In genomic region chr2:165858453-165859384, GRCm38 (mm10) we compare ENCODE assay signal across 8 mouse cellular contexts. TPM values are rescaled to one million over a fixed set of nuclear protein-coding genes. Genes with fewer than 3 reads are reported as not detected.
DNase-seq lines count a peak whose midpoint lies in the region; ATAC-seq lines count a peak whose summit lies in the region.

No protein-coding gene starts in this region.

- H3K9ac ChIP-seq in heart, embryonic 14.5 days (ENCODE audit: low read length) = peak overlapping the region; percentile 76
- H3K9ac ChIP-seq in limb, embryonic 13.5 days = peak overlapping the region; percentile 62
- 0 out of 2 replicates have a peak overlapping the region, but pooled peaks have one; percentile 40 for H3K9ac ChIP-seq in neural tube, embryonic 15.5 days (replicated peaks)

- peak overlapping the region; percentile 56 for H3K4me2 ChIP-seq in heart, embryonic 14.5 days (ENCODE audit: low read length)
- H3K4me2 ChIP-seq in limb, embryonic 13.5 days (replicated peaks) = peak overlapping the region; percentile 52
- H3K4me2 ChIP-seq in neural tube, embryonic 15.5 days = peak overlapping the region; percentile 50

- H3K27me3 ChIP-seq in heart, embryonic 14.5 days (ENCODE audit: control insufficient read depth, insufficient read depth, low read length) = no peaks in the 10 kb centered on the region
- H3K27me3 ChIP-seq in limb, embryonic 13.5 days = no peaks in the 10 kb centered on the region
- H3K27me3 ChIP-seq in neural tube, embryonic 15.5 days (replicated peaks) = no peaks in the 10 kb centered on the region

- no peak for ATAC-seq in heart, embryonic 14.5 days (ENCODE audit: insufficient number of reproducible peaks, insufficient read depth, low FRiP score, low read depth)
- ATAC-seq in limb, embryonic 13.5 days (ENCODE audit: low FRiP score, low read depth) = no peak
- no peak for ATAC-seq in neural tube, embryonic 15.5 days (ENCODE audit: low FRiP score)

- peaks cover 9% of the 10 kb centered on the region for H3K36me3 ChIP-seq in heart, embryonic 14.5 days (ENCODE audit: control insufficient read depth, insufficient read depth, low read length)
- peaks cover 11% of the 10 kb centered on the region for H3K36me3 ChIP-seq in limb, embryonic 13.5 days
- H3K36me3 ChIP-seq in neural tube, embryonic 15.5 days = no peaks in the 10 kb centered on the region

- H3K27ac ChIP-seq in heart, embryonic 14.5 days (replicated peaks in 1 of 2; ENCODE audit: control insufficient read depth in 1 of 2, insufficient read depth in 1 of 2, low read depth in 2 of 2, low read length in 2 of 2) = peak overlapping the region; percentile 94 to 97
- peak overlapping the region; percentile 94 for H3K27ac ChIP-seq in limb, embryonic 13.5 days
- peak overlapping the region; percentile 84 for H3K27ac ChIP-seq in neural tube, embryonic 15.5 days (replicated peaks)

- H3K4me3 ChIP-seq in heart, embryonic 14.5 days (ENCODE audit: control insufficient read depth in 1 of 2, insufficient read depth in 1 of 2, low read depth in 1 of 2, low read length in 2 of 2) = peak overlapping the region; percentile 12 to 30; a peak in 3 of 4 replicates
- H3K4me3 ChIP-seq in limb, embryonic 13.5 days = no peak overlapping the region
- no peak overlapping the region for H3K4me3 ChIP-seq in neural tube, embryonic 15.5 days (replicated peaks)

- 20% methylated on average over 12 of the region's 12 CpGs for WGBS in heart, embryonic 14.5 days
- WGBS in limb, embryonic 13.5 days = 13% methylated on average over 12 of the region's 12 CpGs
- 3% methylated on average over 12 of the region's 12 CpGs for WGBS in neural tube, embryonic 15.5 days

- H3K4me1 ChIP-seq in heart, embryonic 14.5 days (ENCODE audit: control insufficient read depth in 2 of 2, insufficient read depth in 2 of 2, low read length in 2 of 2) = peaks cover 47 to 60% of the 10 kb centered on the region in 2 experiments
- H3K4me1 ChIP-seq in limb, embryonic 13.5 days = peaks cover 70% of the 10 kb centered on the region
- peaks cover 84% of the 10 kb centered on the region for H3K4me1 ChIP-seq in neural tube, embryonic 15.5 days

- peak; percentile 61 for DNase-seq in retina, postnatal 1 day
- DNase-seq in retina, embryonic 14.5 days (ENCODE audit: low spot score) = no peak
- peak; percentile 65 for DNase-seq in embryo, embryonic 9.5 days (ENCODE audit: extremely low spot score)
- DNase-seq in urinary bladder, postnatal 25 days (ENCODE audit: low spot score) = no peak
- DNase-seq in adrenal gland, adult 8-10 months = no peak

- no peaks in the 10 kb centered on the region for H3K9me3 ChIP-seq in heart, embryonic 14.5 days (ENCODE audit: control insufficient read depth, low read length)
- H3K9me3 ChIP-seq in limb, embryonic 13.5 days = no peaks in the 10 kb centered on the region
- H3K9me3 ChIP-seq in neural tube, embryonic 15.5 days (replicated peaks) = no peaks in the 10 kb centered on the region

RNA-seq across cellular contexts. Expression of gene Zmynd8, which starts 40.1 kb away (rescaled TPM):
- 35.9 and 38.0 TPM in 2 replicates for polyA plus RNA-seq in heart, embryonic 14.5 days (2014; fragmentation: Nextera tagmentation; extraction: Ambion mirVana)
- polyA plus RNA-seq in limb, embryonic 13.5 days (2015; fragmentation: Nextera tagmentation; extraction: Ambion mirVana) = 59.4 and 65.7 TPM in 2 replicates
- polyA plus RNA-seq in neural tube, embryonic 15.5 days (2015; fragmentation: Nextera tagmentation; extraction: Ambion mirVana) = 79.3 and 79.5 TPM in 2 replicates
- total RNA-seq in adrenal gland, adult 8-10 months (2022) = 10 to 100 TPM; 51.7 to 94.5 (median 70.6) TPM

Comparison
In these comparisons a context has a peak if more than half of its experiments do, and no peak if none do; other contexts are left out.
1. DNase-seq: peak in retina, postnatal 1 day (single experiment) and embryo, embryonic 9.5 days (single experiment); none in retina, embryonic 14.5 days (single experiment), urinary bladder, postnatal 25 days (single experiment) and adrenal gland, adult 8-10 months (single experiment).
2. H3K4me3 ChIP-seq: peak in heart, embryonic 14.5 days (2 of 2); none in limb, embryonic 13.5 days (single experiment) and neural tube, embryonic 15.5 days (single experiment).
3. Peak in every context shown above with its lines, with median percentiles within 50 percentile points of each other: H3K27ac ChIP-seq, H3K4me2 ChIP-seq and H3K9ac ChIP-seq.